Mouse (Mus musculus) fat pad, adult 2 months (tissue): ENCODE results near the gene Olfr1465.

Experiments used
- DNase-seq: peaks from one replicate; pipeline ENCODE4 v3.0.0-alpha.2; 2011; ENCODE audit warnings: low read depth, low spot score; ENCODE audit errors: extremely low read depth

The Olfr1465 gene

DNA sequence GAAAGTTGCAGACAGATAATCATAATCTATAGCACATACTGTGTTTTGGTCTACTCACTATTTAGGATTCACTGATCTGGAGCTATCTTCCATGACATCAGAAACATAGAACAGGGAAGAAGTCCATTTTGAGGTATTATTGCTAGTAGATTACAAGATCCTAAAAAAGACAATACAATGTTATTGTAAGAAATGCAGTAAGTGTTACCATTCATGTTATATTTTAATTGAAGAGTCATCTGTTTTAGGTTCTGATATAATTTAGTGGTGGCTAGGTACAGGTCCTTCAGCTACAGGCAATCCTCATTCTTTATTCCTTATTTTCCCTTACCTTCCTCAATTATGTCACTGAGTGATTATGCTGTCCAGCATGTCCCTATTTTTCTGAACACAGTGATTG is at the start of gene Olfr1465:
Gene Olfr1465 (minus strand): TSS at position 101 of the 400 bp plus-strand sequence.
- no peak for DNase-seq

DNA sequence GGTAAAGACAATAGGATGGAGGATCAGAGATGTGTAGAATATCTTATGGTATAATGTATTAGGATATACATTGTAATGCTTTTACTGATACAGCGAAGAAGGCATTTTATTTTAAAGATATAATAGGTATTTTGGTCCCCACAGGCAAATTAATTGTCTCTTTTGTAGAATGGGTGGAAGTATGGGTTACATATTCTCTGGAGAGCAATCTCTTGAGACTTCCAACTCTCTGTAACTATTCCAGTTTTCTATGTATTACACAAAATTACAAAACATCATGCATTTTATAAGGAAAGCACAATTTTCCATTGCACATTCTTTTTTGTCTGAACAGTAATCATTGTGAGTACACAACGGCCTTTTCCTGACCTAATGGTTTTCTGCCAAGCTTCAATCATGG is 46.6 kb upstream of the Olfr1465 start, which contains the start of gene Olfr1467:
Gene Olfr1467 (plus strand): TSS at position 301 of the 400 bp plus-strand sequence.
- no peak for DNase-seq

DNA sequence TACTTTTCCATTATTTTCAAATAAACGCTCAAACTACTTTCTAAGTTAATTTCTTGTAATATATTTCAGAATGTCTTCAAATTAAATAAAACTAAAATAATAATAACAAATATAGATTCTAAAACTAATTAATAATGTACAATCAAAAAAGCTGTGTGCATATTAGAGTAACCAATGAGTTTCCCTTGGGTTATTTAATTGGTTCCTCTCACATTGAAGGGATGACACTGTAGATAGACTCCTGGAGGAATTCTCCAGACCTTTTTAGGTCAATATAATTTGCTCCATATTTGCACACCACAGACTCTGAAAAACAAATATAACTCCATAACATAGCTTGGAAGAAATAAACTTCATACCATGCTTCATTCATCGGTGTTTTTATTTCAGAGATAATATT is 23.2 kb upstream of the Olfr1465 start, which contains the start of gene Olfr1466:
Gene Olfr1466 (plus strand): TSS at position 301 of the 400 bp plus-strand sequence.
- DNase-seq: no peak
